Mouse (Mus musculus) ovary, postnatal 10 days (tissue): ENCODE data around the gene Ppp4r3b.

Source experiments
- DNase-seq: peaks from one replicate; pipeline ENCODE4 v3.0.0; 2022; ENCODE audit warnings: low spot score

The Ppp4r3b gene

GRCm38 (mm10) chr11:29238047-29238446 lies 65.4 kb downstream of the Ppp4r3b start:
- no peak for DNase-seq

DNA sequence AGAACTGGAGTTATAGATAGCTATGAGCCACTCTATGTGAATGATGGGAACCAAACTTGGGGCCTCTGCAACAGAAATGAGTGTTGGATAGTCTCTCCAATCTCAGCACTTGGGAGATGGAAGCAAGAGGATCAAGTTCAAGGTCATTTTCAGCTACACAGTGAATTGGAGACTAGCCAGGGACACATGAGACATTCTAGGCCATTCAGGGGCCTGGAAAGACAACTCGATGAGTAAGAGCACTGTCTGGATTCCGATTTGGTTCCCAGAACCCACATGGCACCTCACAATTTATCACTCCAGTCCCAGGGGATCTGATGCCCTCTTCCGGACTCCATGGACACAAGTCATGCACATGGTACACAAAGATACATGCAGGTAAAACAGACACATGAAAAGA lies 65.9 kb downstream of the Ppp4r3b start:
- DNase-seq, result no peak

GRCm38 (mm10) chr11:29239353-29239752 lies 66.7 kb downstream of the Ppp4r3b start:
- DNase-seq, result no peak

GRCm38 (mm10) chr11:29241961-29242360 lies 69.3 kb downstream of the Ppp4r3b start:
- no peak for DNase-seq

- DNase-seq, result no peak
Observed at GRCm38 (mm10) chr11:29245988-29246387, 73.3 kb downstream of the Ppp4r3b start.

DNA sequence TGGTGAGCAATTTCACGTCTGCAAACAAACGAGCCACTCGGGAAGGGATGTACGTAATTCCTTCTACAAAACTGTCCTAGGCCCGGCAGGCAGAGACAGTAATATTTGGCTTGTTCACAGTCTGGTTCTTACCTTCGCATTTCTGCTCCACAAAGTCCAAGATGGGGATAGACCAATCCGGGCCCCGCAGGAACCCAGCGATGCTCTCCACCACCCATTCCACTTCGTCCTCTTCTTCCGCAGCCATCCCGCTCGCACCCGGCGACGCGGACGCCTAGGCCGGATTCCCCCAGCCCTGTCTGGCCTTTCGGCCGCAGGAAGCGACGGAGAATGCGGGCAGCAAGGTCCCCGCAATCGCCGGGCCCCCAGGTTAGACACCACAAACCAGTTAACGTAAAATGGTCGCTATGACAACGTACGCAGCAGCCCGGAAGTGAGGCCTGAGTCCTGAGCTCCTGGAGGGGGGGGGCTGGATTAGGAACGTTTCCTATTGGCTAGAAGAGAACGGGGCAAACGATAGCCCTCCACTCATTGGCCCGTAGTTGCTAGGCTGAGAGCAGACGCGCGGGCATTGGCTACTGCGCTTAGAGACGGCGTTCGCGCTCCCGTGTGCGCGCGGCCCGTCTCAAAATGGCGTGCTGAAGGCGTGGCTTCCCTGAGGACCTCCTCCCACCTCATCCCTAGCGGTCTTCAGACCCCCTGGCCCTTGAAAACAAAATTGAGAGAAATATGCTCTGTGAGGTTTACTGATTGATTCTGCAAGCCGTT lies 74.4 kb downstream of the Ppp4r3b start, which contains the start of gene Cfap36:
Gene Cfap36, minus strand, starts transcription at position 527 of the 768 bp plus-strand sequence.
- peak; percentile 70 for DNase-seq

GRCm38 (mm10) chr11:29247725-29248124 lies 75.0 kb downstream of the Ppp4r3b start:
- DNase-seq, result no peak

GRCm38 (mm10) chr11:29248386-29248785 lies 75.7 kb downstream of the Ppp4r3b start:
- no peak for DNase-seq

- DNase-seq, result no peak
Observed at GRCm38 (mm10) chr11:29254643-29255042, 82.0 kb downstream of the Ppp4r3b start.

- no peak for DNase-seq
Observed at GRCm38 (mm10) chr11:29267824-29268223, 95.1 kb downstream of the Ppp4r3b start.
